Mouse (Mus musculus): Measurements from ENCODE around the gene Dlk1. TPM values are rescaled to one million over a fixed set of nuclear protein-coding genes. Genes with fewer than 3 reads are reported as not detected.

The Dlk1 gene
- polyA plus RNA-seq, 1 experiment, result 2.2 TPM

DNA sequence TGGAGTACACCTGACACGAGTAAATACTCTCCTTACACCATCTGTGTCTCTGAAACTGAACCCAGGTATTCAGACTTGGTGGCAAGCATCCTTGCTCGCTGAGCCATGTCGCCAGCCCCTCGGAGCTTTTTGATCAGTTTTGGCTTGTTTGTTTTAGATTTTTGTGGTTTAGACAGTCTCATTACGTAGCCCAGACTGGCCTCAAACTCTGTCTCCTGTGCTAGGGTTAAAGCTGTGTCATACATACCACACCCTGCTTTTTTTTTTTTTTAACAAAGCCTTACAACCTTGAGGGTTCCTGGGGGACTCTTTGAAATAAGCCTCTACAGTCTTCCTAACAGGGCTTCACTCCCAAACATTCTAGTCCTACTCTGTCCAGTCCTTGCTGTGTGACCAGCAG is 7.6 kb upstream of the Dlk1 start:
- Histone ChIP-seq H3K4me3 (ENCODE audit: control insufficient read depth, insufficient read depth, low read length) (no peak overlapping the region), H3K27me3 (ENCODE audit: control insufficient read depth, insufficient read depth, low read length) (no peaks in the 10 kb centered on the region; the same call in 1 of the 2 replicates), H3K36me3 (ENCODE audit: control insufficient read depth, insufficient read depth, low read length) (no peaks in the 10 kb centered on the region), H3K27ac (ENCODE audit: control insufficient read depth, insufficient read depth, low read length) (no peak overlapping the region), H3K4me1 (replicated peaks; ENCODE audit: control insufficient read depth, insufficient read depth, low read length) (peaks cover 18% of the 10 kb centered on the region)
- DNase-seq, result no peak
- TF ChIP-seq CTCF (IDR thresholded peaks at IDR 0.05; ENCODE audit: borderline replicate concordance, control insufficient read depth, extremely low read depth, insufficient read depth, low read length, poor library complexity) (no peak), POLR2A (IDR thresholded peaks at IDR 0.05; ENCODE audit: control insufficient read depth, extremely low read depth, insufficient read depth, low read length, poor library complexity) (no peak)
- WGBS, result 24% methylated on average over 5 of the region's 5 CpGs

DNA sequence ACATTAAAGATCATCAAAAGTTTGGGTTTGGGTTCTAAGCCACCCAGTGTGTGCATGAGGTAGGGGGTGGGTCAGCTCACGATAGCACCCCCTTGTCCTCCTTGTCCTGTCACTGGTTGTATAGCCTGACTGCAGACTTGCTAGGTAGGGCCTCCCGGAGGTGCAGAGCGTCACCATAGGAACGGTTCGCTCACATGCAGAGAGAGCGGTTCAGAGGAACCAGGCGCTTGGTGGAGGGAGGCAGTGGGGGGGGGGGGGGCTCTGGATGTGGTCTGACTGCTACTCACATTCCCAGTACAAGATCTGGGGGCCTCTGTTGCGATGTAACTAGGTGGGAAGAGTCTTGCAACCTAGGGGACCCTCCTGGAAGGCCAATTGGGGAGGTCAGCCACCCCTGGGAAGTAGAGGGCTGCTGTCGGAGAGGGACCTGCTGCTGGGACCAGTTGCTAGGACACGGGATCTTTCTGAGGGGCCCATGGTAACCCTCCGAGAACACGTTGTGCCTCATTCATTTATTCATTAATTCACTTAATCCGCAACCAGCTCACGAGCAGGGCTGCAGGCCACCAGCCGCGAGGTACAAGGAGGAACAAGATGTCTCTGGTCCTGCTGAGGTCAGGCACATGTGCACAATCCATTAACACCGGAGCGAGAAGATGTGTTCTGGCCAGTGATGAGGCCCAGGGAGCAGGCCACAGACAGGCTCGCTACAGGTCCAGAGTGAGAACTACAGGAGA is 7.0 kb upstream of the Dlk1 start:
- 8% methylated on average over 19 of the region's 19 CpGs for WGBS
- no peak for DNase-seq
- H3K27me3 ChIP-seq (ENCODE audit: control insufficient read depth, insufficient read depth, low read length), result peaks cover 5% of the 10 kb centered on the region
- H3K4me1 ChIP-seq (replicated peaks; ENCODE audit: control insufficient read depth, insufficient read depth, low read length), result peaks cover 18% of the 10 kb centered on the region
- H3K36me3 ChIP-seq (ENCODE audit: control insufficient read depth, insufficient read depth, low read length), result no peaks in the 10 kb centered on the region
- H3K4me3 ChIP-seq (ENCODE audit: control insufficient read depth, insufficient read depth, low read length), result no peak overlapping the region
- TF ChIP-seq POLR2A (IDR thresholded peaks at IDR 0.05; ENCODE audit: control insufficient read depth, extremely low read depth, insufficient read depth, low read length, poor library complexity) (no peak), CTCF (IDR thresholded peaks at IDR 0.05; ENCODE audit: borderline replicate concordance, control insufficient read depth, extremely low read depth, insufficient read depth, low read length, poor library complexity) (no peak)
- no peak overlapping the region for H3K27ac ChIP-seq (ENCODE audit: control insufficient read depth, insufficient read depth, low read length)

DNA sequence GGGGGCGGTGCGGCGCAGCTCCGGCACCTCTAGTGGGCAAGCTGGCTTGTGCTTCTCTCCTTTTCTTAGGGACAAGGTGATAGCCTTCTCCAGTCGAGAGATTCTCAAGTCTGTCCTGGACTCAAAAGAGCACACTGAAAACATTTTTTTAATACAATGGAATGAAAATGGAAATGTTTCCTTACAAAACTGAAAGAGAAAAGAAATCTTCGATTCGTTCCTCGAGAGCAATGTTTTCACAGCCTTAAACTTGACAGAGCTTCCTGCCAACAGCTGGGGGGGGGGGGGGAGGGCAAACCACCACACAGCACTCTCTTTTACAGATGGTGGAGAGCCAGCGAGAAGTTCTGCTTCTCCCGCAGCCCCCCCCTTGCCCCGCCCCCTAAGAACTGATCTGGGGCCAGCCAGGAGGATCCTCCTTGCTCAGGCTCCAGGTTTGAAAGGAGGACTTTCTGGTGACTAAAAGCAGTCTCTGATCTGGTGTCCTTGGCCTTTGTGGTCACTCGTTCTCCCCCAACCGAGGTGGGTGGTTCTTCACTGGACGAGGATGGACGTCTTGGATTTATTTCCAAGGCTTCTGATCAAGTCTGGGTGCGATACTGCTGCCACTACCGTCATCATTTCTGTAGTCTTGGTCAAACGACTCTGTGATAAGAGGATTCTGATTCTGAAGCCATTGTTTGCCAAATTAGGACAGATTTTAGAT is 6.2 kb upstream of the Dlk1 start:
- H3K27ac ChIP-seq (ENCODE audit: control insufficient read depth, insufficient read depth, low read length), result no peak overlapping the region
- DNase-seq, result no peak
- peaks cover 13% of the 10 kb centered on the region for H3K4me1 ChIP-seq (replicated peaks; ENCODE audit: control insufficient read depth, insufficient read depth, low read length)
- no peaks in the 10 kb centered on the region for H3K36me3 ChIP-seq (ENCODE audit: control insufficient read depth, insufficient read depth, low read length)
- TF ChIP-seq CTCF (IDR thresholded peaks at IDR 0.05; ENCODE audit: borderline replicate concordance, control insufficient read depth, extremely low read depth, insufficient read depth, low read length, poor library complexity) (no peak), POLR2A (IDR thresholded peaks at IDR 0.05; ENCODE audit: control insufficient read depth, extremely low read depth, insufficient read depth, low read length, poor library complexity) (no peak)
- no peak overlapping the region for H3K4me3 ChIP-seq (ENCODE audit: control insufficient read depth, insufficient read depth, low read length)
- WGBS, result 6% methylated on average over 18 of the region's 18 CpGs
- peaks cover 5% of the 10 kb centered on the region for H3K27me3 ChIP-seq (ENCODE audit: control insufficient read depth, insufficient read depth, low read length)

DNA sequence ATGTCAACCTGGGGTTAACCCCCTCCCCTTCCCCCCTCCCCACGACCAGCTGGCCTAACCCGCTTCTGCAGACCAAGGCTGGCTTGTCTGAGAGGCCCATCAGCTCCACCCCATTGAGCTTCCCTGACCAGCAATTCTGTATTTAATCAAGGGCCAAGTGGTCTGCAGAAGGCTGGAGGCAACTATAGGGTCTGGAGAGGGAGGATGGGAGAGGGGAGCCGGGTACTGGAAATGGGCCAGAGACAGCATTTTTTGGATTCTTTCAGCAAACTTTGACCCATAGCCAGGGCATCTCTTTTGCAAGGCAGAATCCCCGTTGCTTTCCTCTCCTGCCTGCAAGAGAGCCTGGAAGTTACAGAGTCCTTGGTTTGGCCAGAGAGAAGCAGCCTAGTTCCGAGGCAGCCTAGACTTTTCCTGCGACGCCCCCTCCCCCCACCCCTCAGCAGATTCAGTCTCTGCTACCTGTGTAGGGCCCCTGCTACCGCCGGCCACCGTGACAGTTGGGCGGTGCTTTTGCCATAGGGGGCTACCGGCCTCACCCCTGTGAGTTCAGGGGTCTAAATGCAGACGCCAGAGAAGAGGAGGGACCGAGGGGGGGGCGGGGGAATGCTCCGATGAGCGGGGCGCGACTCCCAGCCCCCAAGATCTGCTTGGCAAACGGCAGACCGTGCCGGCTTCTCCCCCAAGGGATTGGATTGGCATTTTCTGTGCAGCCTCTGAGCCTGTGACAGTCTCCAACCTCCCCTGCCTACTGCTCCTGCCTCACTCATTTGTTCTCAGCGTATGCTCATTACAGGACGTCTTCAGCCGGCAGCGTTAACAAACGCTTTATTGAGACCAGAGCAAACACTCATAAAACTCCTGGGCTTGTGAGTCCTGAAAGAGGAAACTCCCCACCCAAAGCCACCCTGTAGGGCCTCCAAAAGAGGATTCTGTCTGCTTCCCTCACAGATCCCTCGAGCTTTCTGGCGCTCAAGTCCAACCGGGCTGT is 2.9 kb upstream of the Dlk1 start:
- H3K4me1 ChIP-seq (replicated peaks; ENCODE audit: control insufficient read depth, insufficient read depth, low read length), result peaks cover 10% of the 10 kb centered on the region
- DNase-seq, result no peak
- H3K27ac ChIP-seq (ENCODE audit: control insufficient read depth, insufficient read depth, low read length), result no peak overlapping the region
- H3K4me3 ChIP-seq (ENCODE audit: control insufficient read depth, insufficient read depth, low read length), result no peak overlapping the region
- H3K36me3 ChIP-seq (ENCODE audit: control insufficient read depth, insufficient read depth, low read length), result no peaks in the 10 kb centered on the region
- WGBS, result 10% methylated on average over 29 of the region's 30 CpGs
- H3K27me3 ChIP-seq (ENCODE audit: control insufficient read depth, insufficient read depth, low read length), result peaks cover 12% of the 10 kb centered on the region
- no peak for TF ChIP-seq POLR2A (IDR thresholded peaks at IDR 0.05; ENCODE audit: control insufficient read depth, extremely low read depth, insufficient read depth, low read length, poor library complexity)
- TF ChIP-seq CTCF (IDR thresholded peaks at IDR 0.05; ENCODE audit: borderline replicate concordance, control insufficient read depth, extremely low read depth, insufficient read depth, low read length, poor library complexity), result no peak

DNA sequence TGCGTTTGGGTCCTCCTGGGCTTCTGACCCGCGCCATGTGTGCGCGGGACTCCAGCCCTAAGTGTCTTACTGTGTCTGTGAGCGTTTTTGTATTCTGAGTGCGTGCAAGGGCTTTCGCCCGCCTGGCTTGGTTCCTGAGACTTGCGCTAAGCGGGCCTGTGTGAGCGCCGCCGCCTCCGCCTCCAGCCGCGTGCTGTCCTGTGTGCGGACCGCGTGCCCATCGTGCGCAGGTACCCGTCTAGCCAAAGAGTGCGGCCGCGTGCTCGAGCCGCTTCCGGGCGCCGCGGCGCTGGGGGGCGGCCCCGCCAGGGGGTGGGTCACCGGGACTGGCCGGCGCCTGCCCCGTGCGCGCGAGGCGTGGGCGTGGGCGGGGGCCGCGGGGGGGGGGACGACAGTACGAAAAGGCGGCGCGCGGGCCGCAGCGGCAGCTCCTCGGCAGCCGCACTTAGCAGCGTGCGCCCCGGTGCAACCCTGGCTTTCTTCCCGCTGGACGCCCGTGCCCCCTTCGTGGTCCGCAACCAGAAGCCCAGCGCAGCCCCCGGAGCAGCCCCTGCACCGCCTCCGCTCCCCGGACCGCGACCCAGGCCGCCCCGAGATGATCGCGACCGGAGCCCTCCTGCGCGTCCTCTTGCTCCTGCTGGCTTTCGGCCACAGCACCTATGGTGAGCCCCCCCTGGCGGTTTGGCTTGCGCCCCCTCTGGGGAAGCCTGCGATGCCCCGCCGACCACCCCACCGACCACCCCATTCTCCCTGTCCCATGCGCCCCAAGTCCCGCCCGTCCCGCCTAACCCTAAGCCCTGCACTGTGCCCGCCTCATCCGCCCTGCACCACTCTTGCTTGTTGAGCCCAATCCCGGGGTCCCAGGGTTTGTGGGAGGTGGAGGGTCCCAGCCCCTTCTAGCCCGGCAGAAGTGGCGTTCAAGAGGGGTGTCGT is 708 bp downstream of the Dlk1 start:
- H3K27ac ChIP-seq (ENCODE audit: control insufficient read depth, insufficient read depth, low read length), result no peak overlapping the region
- H3K4me3 ChIP-seq (ENCODE audit: control insufficient read depth, insufficient read depth, low read length), result no peak overlapping the region
- no peak for DNase-seq
- H3K36me3 ChIP-seq (ENCODE audit: control insufficient read depth, insufficient read depth, low read length), result no peaks in the 10 kb centered on the region
- 10% methylated on average over 91 of the region's 96 CpGs for WGBS
- no peak for TF ChIP-seq POLR2A (IDR thresholded peaks at IDR 0.05; ENCODE audit: control insufficient read depth, extremely low read depth, insufficient read depth, low read length, poor library complexity)
- TF ChIP-seq CTCF (IDR thresholded peaks at IDR 0.05; ENCODE audit: borderline replicate concordance, control insufficient read depth, extremely low read depth, insufficient read depth, low read length, poor library complexity), result no peak
- H3K27me3 ChIP-seq (ENCODE audit: control insufficient read depth, insufficient read depth, low read length), result peaks cover 12% of the 10 kb centered on the region
- H3K4me1 ChIP-seq (replicated peaks; ENCODE audit: control insufficient read depth, insufficient read depth, low read length), result peaks cover 5% of the 10 kb centered on the region; the same call in 1 of the 2 replicates

Data from thymus, adult 2 months (tissue).